Mouse (Mus musculus) limb, embryonic 14.5 days (tissue): ENCODE data around the gene 4930562C15Rik. TPM values are rescaled to one million over a fixed set of nuclear protein-coding genes. Genes with fewer than 3 reads are reported as not detected.

Experiments
- ATAC-seq: fragments of 200-750 bp; cut with Nextera tagmentation; 2 replicates; pipeline ENCODE4 v1.8.0; 2017; ENCODE audit warnings: low read depth, moderate number of reproducible peaks, moderate TSS enrichment; ENCODE audit not compliant: low FRiP score
- DNase-seq: peaks from one replicate; pipeline ENCODE4 v3.0.0-alpha.2; 2015; ENCODE audit warnings: low spot score
- H3K27ac ChIP-seq: fragments of 300-500 bp; sonication (generic); replicated peaks from 2 replicates; pipeline ENCODE4 v1.5.1; 2014; ENCODE audit warnings: low read depth, mild to moderate bottlenecking, low read length, moderate library complexity, mixed read lengths
- H3K27me3 ChIP-seq: fragments of 300-500 bp; sonication (generic); 2 replicates; pipeline ENCODE4 v1.6.1; 2014; ENCODE audit warnings: low read length, mixed read lengths; ENCODE audit not compliant: control insufficient read depth, insufficient read depth
- H3K36me3 ChIP-seq: fragments of 300-500 bp; sonication (generic); 2 replicates; pipeline ENCODE4 v1.6.1; 2014; ENCODE audit warnings: mild to moderate bottlenecking, low read length, moderate library complexity, mixed read lengths; ENCODE audit not compliant: control insufficient read depth, insufficient read depth
- H3K4me1 ChIP-seq: fragments of 300-500 bp; sonication (generic); 2 replicates; pipeline ENCODE4 v1.6.1; 2014; ENCODE audit warnings: antibody characterized with exemption, low read length, mixed read lengths; ENCODE audit not compliant: control insufficient read depth, insufficient read depth
- H3K4me2 ChIP-seq: fragments of 300-500 bp; sonication (generic); replicated peaks from 2 replicates; pipeline ENCODE4 v1.6.1; 2014; ENCODE audit warnings: low read depth, mild to moderate bottlenecking, low read length, moderate library complexity; ENCODE audit not compliant: severe bottlenecking
- H3K4me3 ChIP-seq: fragments of 300-500 bp; sonication (generic); replicated peaks from 2 replicates; pipeline ENCODE4 v1.5.1; 2014; ENCODE audit warnings: low read length
- H3K9ac ChIP-seq: fragments of 300-500 bp; sonication (generic); 2 replicates; pipeline ENCODE4 v1.6.1; 2014; ENCODE audit warnings: mild to moderate bottlenecking, low read depth, low read length, moderate library complexity; ENCODE audit not compliant: severe bottlenecking
- H3K9me3 ChIP-seq: fragments of 300-500 bp; sonication (generic); 2 replicates; pipeline ENCODE4 v1.6.1; 2016; ENCODE audit warnings: low read length; ENCODE audit not compliant: control insufficient read depth
- POLR2A ChIP-seq: fragments of 200-500 bp; IDR thresholded peaks from 2 replicates; pipeline ENCODE4 v1.8.0; 2012; ENCODE audit warnings: inconsistent platforms, mild to moderate bottlenecking, moderate library complexity, borderline replicate concordance; ENCODE audit not compliant: insufficient read depth, insufficient read length; ENCODE audit errors: extremely low read depth
- WGBS: fragments of 180-500 bp; shearing (Covaris S2); extraction: QIAGEN DNeasy Blood & Tissue Kit; methylation state at CpG from one replicate; pipeline ENCODE4 v1.1.7; 2014; 5-methylcytosine and 5-hydroxymethylcytosine counted together
- polyA plus RNA-seq, 2 experiments: library from polyadenylated mRNA; depleted of rRNA in 1 of 2; stranded (reverse) in 1 of 2; unstranded in 1 of 2; fragments of >200 nt; fragmentation: Nextera tagmentation in 1 of 2; extraction: Ambion mirVana in 1 of 2; gene quantifications; 2 replicates each; pipeline versions ENCODE4 v1.2.1 to v1.2.3; 2012 to 2014

4930562C15Rik gene
- polyA plus RNA-seq, 2 experiments, result 0.37 TPM; not detected in 1

GRCm38 (mm10) chr16:4884930-4885329, 49.7 kb downstream of the 4930562C15Rik start:
- Histone ChIP-seq H3K27me3 (no peaks in the 10 kb centered on the region), H3K4me2 (peak overlapping the region; percentile 85), H3K4me1 (peaks cover 18% of the 10 kb centered on the region), H3K36me3 (0 out of 2 replicates have a peak, but pooled peaks cover 3% of the 10 kb centered on the region), H3K4me3 (0 out of 2 replicates have a peak overlapping the region, but pooled peaks have one; percentile 87), H3K9ac (no peak overlapping the region), H3K9me3 (no peaks in the 10 kb centered on the region), H3K27ac (no peak overlapping the region)
- WGBS, result 91% methylated on average over 10 of the region's 10 CpGs
- DNase-seq (no peak), ATAC-seq (no peak)
- no peak for TF ChIP-seq POLR2A

DNA sequence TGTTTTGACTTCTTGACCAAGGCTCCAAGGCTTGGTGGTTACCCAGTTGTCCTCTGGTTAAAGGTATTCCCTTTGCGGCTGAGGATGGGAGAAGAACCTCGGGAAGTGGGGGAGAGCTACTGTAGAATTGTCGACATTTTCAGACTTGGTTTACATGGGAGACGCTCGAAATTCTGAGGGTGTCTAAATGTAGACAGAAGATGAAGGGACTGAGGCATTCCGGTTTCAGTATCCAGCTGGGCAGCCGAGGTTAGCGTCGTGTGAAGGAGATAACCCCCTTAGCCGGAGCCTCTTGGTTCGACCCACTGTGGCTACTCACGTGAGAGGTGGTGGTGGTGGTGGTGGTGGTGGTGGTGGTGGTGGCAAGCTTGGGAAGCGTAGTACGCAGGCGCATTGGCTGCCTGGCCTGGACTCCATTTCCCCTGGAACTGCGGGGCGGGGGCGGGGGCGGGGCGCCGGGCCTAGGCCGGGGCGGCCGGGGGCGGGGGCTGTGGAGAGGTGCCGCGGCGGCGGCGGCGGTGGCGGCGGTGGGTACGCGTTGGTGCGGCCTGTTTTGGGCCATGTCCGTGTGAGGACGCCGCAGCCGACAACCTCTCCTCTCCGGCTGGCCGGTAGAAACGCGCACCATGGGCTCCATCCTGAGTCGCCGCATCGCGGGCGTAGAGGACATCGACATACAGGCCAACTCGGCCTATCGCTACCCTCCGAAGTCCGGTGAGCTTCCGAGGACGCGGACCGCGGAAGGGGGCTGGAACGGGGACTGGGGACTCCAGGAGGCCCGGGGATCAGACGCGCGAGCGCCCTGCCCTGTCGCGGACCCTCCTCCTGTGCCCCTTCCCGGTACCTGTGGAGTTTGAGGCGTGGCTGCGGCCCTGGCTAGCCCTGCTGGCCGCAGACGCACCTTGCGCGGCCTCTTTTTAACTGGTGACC, 50.8 kb downstream of the 4930562C15Rik start, which contains the start of gene Mgrn1:
Gene Mgrn1, plus strand, starts transcription at position 490 of the 930 bp plus-strand sequence.
- H3K36me3 ChIP-seq, result 0 out of 2 replicates have a peak, but pooled peaks cover 3% of the 10 kb centered on the region
- H3K4me3 ChIP-seq, result peak within 1 kb of the TSS; percentile 87
- H3K9me3 ChIP-seq, result no peaks in the 10 kb centered on the region
- ATAC-seq, result peak; percentile 91
- H3K27me3 ChIP-seq, result no peaks in the 10 kb centered on the region
- peak within 1 kb of the TSS; percentile 88 for H3K27ac ChIP-seq
- peak within 1 kb of the TSS; percentile 85 for H3K4me2 ChIP-seq
- WGBS, result under 1% methylated on average over 24 of the region's 74 CpGs
- peak; percentile 71; the same call in 1 of the 2 replicates for TF ChIP-seq POLR2A
- peak; percentile 96 for DNase-seq
- H3K9ac ChIP-seq, result peak within 1 kb of the TSS; percentile 87
- H3K4me1 ChIP-seq, result peaks cover 20% of the 10 kb centered on the region

- H3K4me2 ChIP-seq, result peak overlapping the region; percentile 85
- H3K9ac ChIP-seq, result peak overlapping the region; percentile 87
- H3K9me3 ChIP-seq, result no peaks in the 10 kb centered on the region
- no peak for DNase-seq
- peak overlapping the region; percentile 87 for H3K4me3 ChIP-seq
- no peak for ATAC-seq
- peak overlapping the region; percentile 71 for H3K27ac ChIP-seq
- under 1% methylated on average over 8 of the region's 8 CpGs for WGBS
- peaks cover 20% of the 10 kb centered on the region for H3K4me1 ChIP-seq
- 0 out of 2 replicates have a peak, but pooled peaks cover 3% of the 10 kb centered on the region for H3K36me3 ChIP-seq
- TF ChIP-seq POLR2A, result no peak
- H3K27me3 ChIP-seq, result no peaks in the 10 kb centered on the region
Measured at GRCm38 (mm10) chr16:4886690-4887020, 51.4 kb downstream of the 4930562C15Rik start.

GRCm38 (mm10) chr16:4890201-4890709, 55.0 kb downstream of the 4930562C15Rik start:
- Histone ChIP-seq H3K4me2 (no peak overlapping the region), H3K9me3 (no peaks in the 10 kb centered on the region), H3K4me3 (no peak overlapping the region), H3K36me3 (peaks cover 7% of the 10 kb centered on the region; the same call in 1 of the 2 replicates), H3K4me1 (peaks cover 20% of the 10 kb centered on the region), H3K9ac (no peak overlapping the region), H3K27me3 (no peaks in the 10 kb centered on the region), H3K27ac (no peak overlapping the region)
- ATAC-seq, result no peak
- DNase-seq, result no peak
- WGBS, result 41% methylated on average over 4 of the region's 4 CpGs
- TF ChIP-seq POLR2A, result no peak

DNA sequence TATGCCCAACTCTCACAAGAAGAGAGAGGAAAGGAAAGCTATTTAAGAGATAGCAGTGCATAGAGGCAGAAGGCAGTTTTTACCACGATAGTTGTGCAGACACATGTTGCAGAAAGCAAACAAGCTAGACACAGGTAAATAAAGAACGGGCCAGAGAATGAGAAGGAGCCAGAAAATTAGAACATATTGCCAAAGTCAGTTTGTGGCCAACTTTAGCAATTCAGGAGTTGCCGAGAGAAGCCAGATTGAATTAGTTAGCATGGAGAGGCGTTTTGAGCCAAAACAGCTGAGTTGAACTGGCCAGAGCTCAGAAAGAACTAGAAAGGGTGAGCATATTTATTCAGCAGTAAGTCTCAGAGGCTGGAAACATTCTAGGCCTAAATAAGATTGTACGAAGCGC, 57.0 kb downstream of the 4930562C15Rik start:
- Histone ChIP-seq H3K27ac (no peak overlapping the region), H3K27me3 (no peaks in the 10 kb centered on the region), H3K4me2 (no peak overlapping the region), H3K4me3 (no peak overlapping the region), H3K9me3 (no peaks in the 10 kb centered on the region), H3K36me3 (peaks cover 7% of the 10 kb centered on the region; the same call in 1 of the 2 replicates), H3K9ac (no peak overlapping the region), H3K4me1 (peaks cover 16% of the 10 kb centered on the region)
- ATAC-seq (no peak), DNase-seq (no peak)
- WGBS, result 90% methylated on average over 6 of the region's 6 CpGs
- no peak for TF ChIP-seq POLR2A
